Mouse (Mus musculus) intestine, embryonic 15.5 days (tissue): Measurements from ENCODE around the gene Smim24. TPM values are rescaled to one million over a fixed set of nuclear protein-coding genes. Genes with fewer than 3 reads are reported as not detected.

ENCODE experiments used
- ATAC-seq: fragments of 200-750 bp; cut with Nextera tagmentation; 2 replicates; pipeline ENCODE4 v1.8.0; 2017; ENCODE audit warnings: moderate TSS enrichment, moderate library complexity
- H3K27ac ChIP-seq: fragments of 300-500 bp; sonication (generic); 2 replicates; pipeline ENCODE4 v1.5.1; 2015; ENCODE audit warnings: mild to moderate bottlenecking, inconsistent platforms
- H3K27me3 ChIP-seq: fragments of 300-500 bp; sonication (generic); replicated peaks from 2 replicates; pipeline ENCODE4 v1.6.1; 2015; ENCODE audit warnings: inconsistent platforms
- H3K36me3 ChIP-seq: fragments of 300-500 bp; sonication (generic); 2 replicates; pipeline ENCODE4 v1.6.1; 2015; ENCODE audit warnings: inconsistent platforms
- H3K4me1 ChIP-seq: fragments of 300-500 bp; sonication (generic); replicated peaks from 2 replicates; pipeline ENCODE4 v1.6.1; 2015; ENCODE audit warnings: inconsistent platforms
- H3K4me2 ChIP-seq: fragments of 300-500 bp; sonication (generic); replicated peaks from 2 replicates; pipeline ENCODE4 v1.6.1; 2015; ENCODE audit warnings: mild to moderate bottlenecking, inconsistent platforms
- H3K4me3 ChIP-seq: fragments of 300-500 bp; sonication (generic); replicated peaks from 2 replicates; pipeline ENCODE4 v1.5.1; 2015; ENCODE audit warnings: inconsistent platforms
- H3K9ac ChIP-seq: fragments of 300-500 bp; sonication (generic); 2 replicates; pipeline ENCODE4 v1.6.1; 2015; ENCODE audit warnings: inconsistent platforms
- H3K9me3 ChIP-seq: fragments of 300-500 bp; sonication (generic); 2 replicates; pipeline ENCODE4 v1.6.1; 2016; ENCODE audit warnings: inconsistent platforms
- WGBS: fragments of 180-500 bp; shearing (Covaris S2); methylation state at CpG from one replicate; pipeline ENCODE4 v1.1.7; 2015; 5-methylcytosine and 5-hydroxymethylcytosine counted together
- polyA plus RNA-seq: library from polyadenylated mRNA; unstranded; fragments of >200 nt; fragmentation: Nextera tagmentation; extraction: Ambion mirVana; gene quantifications from 2 replicates; pipeline ENCODE4 v1.2.1, GENCODE M21; 2015

The Smim24 gene
- polyA plus RNA-seq, 1 experiment from 2014 or later = 235 TPM

GRCm38 (mm10) chr10:81356352-81356990 is 36.4 kb upstream of the Smim24 start:
- no peak for ATAC-seq
- H3K4me2 ChIP-seq = peak overlapping the region; percentile 99
- no peaks in the 10 kb centered on the region for H3K27me3 ChIP-seq
- H3K36me3 ChIP-seq = peaks cover 3% of the 10 kb centered on the region; the same call in 1 of the 2 replicates
- no peak overlapping the region for H3K27ac ChIP-seq
- peaks cover 42% of the 10 kb centered on the region for H3K4me1 ChIP-seq
- H3K4me3 ChIP-seq = no peak overlapping the region
- 54% methylated on average over 12 of the region's 12 CpGs for WGBS
- no peaks in the 10 kb centered on the region for H3K9me3 ChIP-seq
- no peak overlapping the region for H3K9ac ChIP-seq

GRCm38 (mm10) chr10:81356991-81357844 is 35.6 kb upstream of the Smim24 start, which contains the start of gene Mfsd12:
Mfsd12 (plus strand) TSS chr10:81357491.
- Histone ChIP-seq H3K9ac (peak within 1 kb of the TSS; percentile 91), H3K27ac (peak within 1 kb of the TSS; percentile 59), H3K9me3 (no peaks in the 10 kb centered on the region), H3K4me2 (peak within 1 kb of the TSS; percentile 99), H3K27me3 (no peaks in the 10 kb centered on the region), H3K4me1 (peaks cover 37% of the 10 kb centered on the region), H3K4me3 (peak within 1 kb of the TSS; percentile 88), H3K36me3 (peaks cover 3% of the 10 kb centered on the region; the same call in 1 of the 2 replicates)
- ATAC-seq = peak; percentile 90
- WGBS = 2% methylated on average over 79 of the region's 79 CpGs

GRCm38 (mm10) chr10:81358209-81358608 is 34.6 kb upstream of the Smim24 start:
- H3K9me3 ChIP-seq = no peaks in the 10 kb centered on the region
- no peak for ATAC-seq
- WGBS = 35% methylated on average over 4 of the region's 4 CpGs
- peak overlapping the region; percentile 88 for H3K4me3 ChIP-seq
- H3K36me3 ChIP-seq = peaks cover 3% of the 10 kb centered on the region; the same call in 1 of the 2 replicates
- peaks cover 44% of the 10 kb centered on the region for H3K4me1 ChIP-seq
- H3K27ac ChIP-seq = peak overlapping the region; percentile 59
- H3K27me3 ChIP-seq = 0 out of 2 replicates have a peak, but pooled peaks cover under 1% of the 10 kb centered on the region
- peak overlapping the region; percentile 99 for H3K4me2 ChIP-seq
- peak overlapping the region; percentile 91 for H3K9ac ChIP-seq

- Histone ChIP-seq H3K4me3 (peak overlapping the region; percentile 88; the same call in 1 of the 2 replicates), H3K27ac (peak overlapping the region; percentile 59), H3K36me3 (peaks cover 3% of the 10 kb centered on the region; the same call in 1 of the 2 replicates), H3K9ac (peak overlapping the region; percentile 91; the same call in 1 of the 2 replicates), H3K4me1 (peaks cover 50% of the 10 kb centered on the region), H3K27me3 (peaks cover 7% of the 10 kb centered on the region), H3K9me3 (no peaks in the 10 kb centered on the region), H3K4me2 (peak overlapping the region; percentile 99)
- ATAC-seq = peak; percentile 24
- 63% methylated on average over 1 of the region's 1 CpGs for WGBS
Measured at GRCm38 (mm10) chr10:81358841-81359240, 34.0 kb upstream of the Smim24 start.

- no peak overlapping the region for H3K27ac ChIP-seq
- H3K9ac ChIP-seq = peak overlapping the region; percentile 12; the same call in 1 of the 2 replicates
- H3K27me3 ChIP-seq = peaks cover 10% of the 10 kb centered on the region
- H3K9me3 ChIP-seq = no peaks in the 10 kb centered on the region
- H3K4me2 ChIP-seq = no peak overlapping the region; the same call in 1 of the 2 replicates
- H3K36me3 ChIP-seq = peaks cover 3% of the 10 kb centered on the region; the same call in 1 of the 2 replicates
- H3K4me3 ChIP-seq = no peak overlapping the region
- peaks cover 69% of the 10 kb centered on the region for H3K4me1 ChIP-seq
- no peak for ATAC-seq
- 56% methylated on average over 8 of the region's 8 CpGs for WGBS
Measured at GRCm38 (mm10) chr10:81360721-81361120, 32.1 kb upstream of the Smim24 start.

GRCm38 (mm10) chr10:81362336-81362949 is 30.4 kb upstream of the Smim24 start:
- Histone ChIP-seq H3K9me3 (no peaks in the 10 kb centered on the region), H3K9ac (no peak overlapping the region), H3K4me3 (no peak overlapping the region), H3K4me1 (peaks cover 69% of the 10 kb centered on the region), H3K27ac (0 out of 2 replicates have a peak overlapping the region, but pooled peaks have one; percentile 29), H3K4me2 (no peak overlapping the region; the same call in 1 of the 2 replicates), H3K27me3 (peaks cover 10% of the 10 kb centered on the region), H3K36me3 (peaks cover 12% of the 10 kb centered on the region)
- WGBS = 69% methylated on average over 12 of the region's 12 CpGs
- ATAC-seq = peak; percentile 11; the same call in 1 of the 2 replicates

GRCm38 (mm10) chr10:81363436-81364346 is 29.2 kb upstream of the Smim24 start:
- Histone ChIP-seq H3K4me3 (peak overlapping the region; percentile 25), H3K27me3 (peaks cover 10% of the 10 kb centered on the region), H3K27ac (no peak overlapping the region), H3K4me2 (peak overlapping the region; percentile 66), H3K4me1 (peaks cover 59% of the 10 kb centered on the region), H3K9me3 (no peaks in the 10 kb centered on the region), H3K36me3 (peaks cover 24% of the 10 kb centered on the region), H3K9ac (peak overlapping the region; percentile 44)
- WGBS = 13% methylated on average over 53 of the region's 54 CpGs
- no peak for ATAC-seq

- Histone ChIP-seq H3K4me2 (peak overlapping the region; percentile 66), H3K27ac (peak overlapping the region; percentile 3), H3K27me3 (peaks cover 10% of the 10 kb centered on the region), H3K9me3 (no peaks in the 10 kb centered on the region), H3K36me3 (peaks cover 34% of the 10 kb centered on the region), H3K9ac (peak overlapping the region; percentile 44), H3K4me1 (peaks cover 53% of the 10 kb centered on the region), H3K4me3 (peak overlapping the region; percentile 25)
- peak; percentile 26 for ATAC-seq
- WGBS = 9% methylated on average over 28 of the region's 28 CpGs
Measured at GRCm38 (mm10) chr10:81364666-81365065, 28.2 kb upstream of the Smim24 start.

- Histone ChIP-seq H3K36me3 (peaks cover 36% of the 10 kb centered on the region), H3K9ac (no peak overlapping the region; the same call in 1 of the 2 replicates), H3K9me3 (no peaks in the 10 kb centered on the region), H3K27me3 (peaks cover 10% of the 10 kb centered on the region), H3K4me1 (peaks cover 49% of the 10 kb centered on the region), H3K4me3 (no peak overlapping the region), H3K27ac (peak overlapping the region; percentile 3), H3K4me2 (peak overlapping the region; percentile 66; the same call in 1 of the 2 replicates)
- 35% methylated on average over 4 of the region's 4 CpGs for WGBS
- peak; percentile 24 for ATAC-seq
Measured at GRCm38 (mm10) chr10:81365073-81365472, 27.8 kb upstream of the Smim24 start.

- peaks cover 10% of the 10 kb centered on the region for H3K27me3 ChIP-seq
- peaks cover 43% of the 10 kb centered on the region for H3K36me3 ChIP-seq
- peak within 1 kb of the TSS; percentile 3 for H3K27ac ChIP-seq
- peak within 1 kb of the TSS; percentile 25 for H3K4me3 ChIP-seq
- ATAC-seq = peak; percentile 32
- no peaks in the 10 kb centered on the region for H3K9me3 ChIP-seq
- peak within 1 kb of the TSS; percentile 44; the same call in 1 of the 2 replicates for H3K9ac ChIP-seq
- H3K4me1 ChIP-seq = peaks cover 44% of the 10 kb centered on the region
- H3K4me2 ChIP-seq = peak within 1 kb of the TSS; percentile 66
- 33% methylated on average over 12 of the region's 12 CpGs for WGBS
Measured at GRCm38 (mm10) chr10:81365672-81366476, 27.0 kb upstream of the Smim24 start, which contains the start of gene 4930404N11Rik. 4930404N11Rik (minus strand) TSS chr10:81365816.
